Mouse (Mus musculus) liver, embryonic 15.5 days (tissue): ENCODE results near the gene Ptprs. TPM values are rescaled to one million over a fixed set of nuclear protein-coding genes. Genes with fewer than 3 reads are reported as not detected.

Source experiments
- ATAC-seq: fragments of 200-750 bp; cut with Nextera tagmentation; 2 replicates; pipeline ENCODE4 v1.8.0; 2017; ENCODE audit warnings: moderate number of reproducible peaks, mild to moderate bottlenecking, moderate library complexity; ENCODE audit not compliant: insufficient read depth
- H3K27ac ChIP-seq: fragments of 300-500 bp; sonication (generic); replicated peaks from 2 replicates; pipeline ENCODE4 v1.5.1; 2015; ENCODE audit warnings: mild to moderate bottlenecking, inconsistent platforms
- H3K27me3 ChIP-seq: fragments of 300-500 bp; sonication (generic); 2 replicates; pipeline ENCODE4 v1.6.1; 2015; ENCODE audit warnings: mild to moderate bottlenecking, inconsistent platforms
- H3K36me3 ChIP-seq: fragments of 300-500 bp; sonication (generic); replicated peaks from 2 replicates; pipeline ENCODE4 v1.6.1; 2015; ENCODE audit warnings: moderate library complexity, mild to moderate bottlenecking, inconsistent platforms
- H3K4me1 ChIP-seq: fragments of 300-500 bp; sonication (generic); replicated peaks from 2 replicates; pipeline ENCODE4 v1.6.1; 2015; ENCODE audit warnings: inconsistent platforms
- H3K4me2 ChIP-seq: fragments of 300-500 bp; sonication (generic); 2 replicates; pipeline ENCODE4 v1.6.1; 2015; ENCODE audit warnings: moderate library complexity, mild to moderate bottlenecking, inconsistent platforms
- H3K4me3 ChIP-seq: fragments of 300-500 bp; sonication (generic); replicated peaks from 2 replicates; pipeline ENCODE4 v1.5.1; 2015; ENCODE audit warnings: mild to moderate bottlenecking, inconsistent platforms
- H3K9ac ChIP-seq: fragments of 300-500 bp; sonication (generic); 2 replicates; pipeline ENCODE4 v1.6.1; 2015; ENCODE audit warnings: moderate library complexity, mild to moderate bottlenecking, inconsistent platforms
- H3K9me3 ChIP-seq: fragments of 300-500 bp; sonication (generic); replicated peaks from 2 replicates; pipeline ENCODE4 v1.6.1; 2016; ENCODE audit warnings: inconsistent platforms
- WGBS: fragments of 180-500 bp; shearing (Covaris S2); methylation state at CpG from one replicate; pipeline ENCODE4 v1.1.7; 2015; ENCODE audit warnings: mixed read lengths; ENCODE audit not compliant: insufficient replicate concordance; 5-methylcytosine and 5-hydroxymethylcytosine counted together
- polyA plus RNA-seq: library from polyadenylated mRNA; unstranded; fragments of >200 nt; fragmentation: Nextera tagmentation; extraction: Ambion mirVana; gene quantifications from 2 replicates; pipeline ENCODE4 v1.2.1, GENCODE M21; 2015

The Ptprs gene
- polyA plus RNA-seq, 1 experiment from 2014 or later: 5.5 TPM

GRCm38 (mm10) chr17:56467456-56467884 is 8.8 kb downstream of the Ptprs start:
- H3K4me3 ChIP-seq: no peak overlapping the region
- no peaks in the 10 kb centered on the region for H3K9me3 ChIP-seq
- no peak for ATAC-seq
- no peaks in the 10 kb centered on the region for H3K36me3 ChIP-seq
- WGBS: 71% methylated on average over 6 of the region's 7 CpGs
- peaks cover 26% of the 10 kb centered on the region for H3K4me1 ChIP-seq
- peaks cover 51% of the 10 kb centered on the region for H3K27me3 ChIP-seq
- no peak overlapping the region for H3K4me2 ChIP-seq
- H3K9ac ChIP-seq: no peak overlapping the region
- H3K27ac ChIP-seq: no peak overlapping the region

GRCm38 (mm10) chr17:56466747-56467146 is 9.5 kb downstream of the Ptprs start:
- peaks cover 27% of the 10 kb centered on the region for H3K4me1 ChIP-seq
- peaks cover 44% of the 10 kb centered on the region for H3K27me3 ChIP-seq
- 59% methylated on average over 6 of the region's 6 CpGs for WGBS
- no peak for ATAC-seq
- no peaks in the 10 kb centered on the region for H3K9me3 ChIP-seq
- H3K4me3 ChIP-seq: no peak overlapping the region
- H3K27ac ChIP-seq: no peak overlapping the region
- no peak overlapping the region for H3K4me2 ChIP-seq
- H3K36me3 ChIP-seq: no peaks in the 10 kb centered on the region
- no peak overlapping the region for H3K9ac ChIP-seq

- Histone ChIP-seq H3K36me3 (no peaks in the 10 kb centered on the region), H3K9ac (no peak overlapping the region), H3K9me3 (no peaks in the 10 kb centered on the region), H3K4me2 (no peak overlapping the region), H3K4me1 (peaks cover 40% of the 10 kb centered on the region), H3K27ac (no peak overlapping the region), H3K27me3 (peaks cover 24% of the 10 kb centered on the region), H3K4me3 (no peak overlapping the region)
- 58% methylated on average over 7 of the region's 7 CpGs for WGBS
- ATAC-seq: no peak
Measured at GRCm38 (mm10) chr17:56464817-56465216, 11.5 kb downstream of the Ptprs start.

GRCm38 (mm10) chr17:56464345-56464744 is 11.9 kb downstream of the Ptprs start:
- WGBS: 48% methylated on average over 2 of the region's 2 CpGs
- no peak overlapping the region for H3K9ac ChIP-seq
- H3K27ac ChIP-seq: no peak overlapping the region
- peaks cover 35% of the 10 kb centered on the region for H3K4me1 ChIP-seq
- no peak for ATAC-seq
- no peak overlapping the region for H3K4me2 ChIP-seq
- no peaks in the 10 kb centered on the region for H3K9me3 ChIP-seq
- H3K4me3 ChIP-seq: no peak overlapping the region
- H3K27me3 ChIP-seq: peaks cover 20% of the 10 kb centered on the region
- H3K36me3 ChIP-seq: no peaks in the 10 kb centered on the region

GRCm38 (mm10) chr17:56463500-56463899 is 12.8 kb downstream of the Ptprs start:
- Histone ChIP-seq H3K9ac (no peak overlapping the region), H3K4me2 (peak overlapping the region; percentile 92; the same call in 1 of the 2 replicates), H3K4me1 (peaks cover 35% of the 10 kb centered on the region), H3K27ac (no peak overlapping the region), H3K36me3 (no peaks in the 10 kb centered on the region), H3K27me3 (peaks cover 11% of the 10 kb centered on the region; the same call in 1 of the 2 replicates), H3K9me3 (no peaks in the 10 kb centered on the region), H3K4me3 (no peak overlapping the region)
- 58% methylated on average over 1 of the region's 1 CpGs for WGBS
- ATAC-seq: no peak

- Histone ChIP-seq H3K27me3 (peaks cover 10% of the 10 kb centered on the region; the same call in 1 of the 2 replicates), H3K9me3 (no peaks in the 10 kb centered on the region), H3K36me3 (no peaks in the 10 kb centered on the region), H3K4me2 (peak overlapping the region; percentile 92), H3K4me3 (peak overlapping the region; percentile 64), H3K27ac (no peak overlapping the region), H3K9ac (peak overlapping the region; percentile 11; the same call in 1 of the 2 replicates), H3K4me1 (peaks cover 35% of the 10 kb centered on the region)
- ATAC-seq: no peak
- 12% methylated on average over 17 of the region's 17 CpGs for WGBS
Measured at GRCm38 (mm10) chr17:56462835-56463455, 13.3 kb downstream of the Ptprs start.

- peak overlapping the region; percentile 92 for H3K4me2 ChIP-seq
- under 1% methylated on average over 77 of the region's 77 CpGs for whole genome bisulfite sequencing
- H3K27ac ChIP-seq: peak overlapping the region; percentile 79
- peak; percentile 88 for ATAC-seq
- H3K4me1 ChIP-seq: peaks cover 35% of the 10 kb centered on the region
- no peaks in the 10 kb centered on the region for H3K9me3 ChIP-seq
- H3K27me3 ChIP-seq: peaks cover 10% of the 10 kb centered on the region; the same call in 1 of the 2 replicates
- peak overlapping the region; percentile 56 for H3K9ac ChIP-seq
- no peaks in the 10 kb centered on the region for H3K36me3 ChIP-seq
- peak overlapping the region; percentile 64 for H3K4me3 ChIP-seq
Measured at GRCm38 (mm10) chr17:56461771-56462743, 14.2 kb downstream of the Ptprs start.

GRCm38 (mm10) chr17:56460876-56461275 is 15.4 kb downstream of the Ptprs start:
- Histone ChIP-seq H3K4me2 (peak overlapping the region; percentile 92), H3K9ac (peak overlapping the region; percentile 56; the same call in 1 of the 2 replicates), H3K4me3 (peak overlapping the region; percentile 64), H3K36me3 (peaks cover 4% of the 10 kb centered on the region; the same call in 1 of the 2 replicates), H3K4me1 (peaks cover 35% of the 10 kb centered on the region), H3K9me3 (no peaks in the 10 kb centered on the region), H3K27me3 (peaks cover 10% of the 10 kb centered on the region; the same call in 1 of the 2 replicates), H3K27ac (no peak overlapping the region)
- ATAC-seq: no peak
- 33% methylated on average over 6 of the region's 6 CpGs for WGBS

- Histone ChIP-seq H3K9ac (no peak overlapping the region), H3K4me1 (peaks cover 26% of the 10 kb centered on the region), H3K27me3 (no peaks in the 10 kb centered on the region), H3K27ac (no peak overlapping the region), H3K9me3 (no peaks in the 10 kb centered on the region), H3K4me2 (no peak overlapping the region), H3K36me3 (peaks cover 4% of the 10 kb centered on the region; the same call in 1 of the 2 replicates), H3K4me3 (no peak overlapping the region)
- no peak for ATAC-seq
- WGBS: 81% methylated on average over 1 of the region's 1 CpGs
Measured at GRCm38 (mm10) chr17:56457442-56457841, 18.8 kb downstream of the Ptprs start.

GRCm38 (mm10) chr17:56456353-56456752 is 19.9 kb downstream of the Ptprs start:
- 61% methylated on average over 5 of the region's 5 CpGs for WGBS
- no peak for ATAC-seq
- Histone ChIP-seq H3K9me3 (no peaks in the 10 kb centered on the region), H3K36me3 (peaks cover 6% of the 10 kb centered on the region; the same call in 1 of the 2 replicates), H3K4me3 (no peak overlapping the region), H3K27me3 (no peaks in the 10 kb centered on the region), H3K4me2 (no peak overlapping the region), H3K9ac (no peak overlapping the region), H3K27ac (no peak overlapping the region), H3K4me1 (peaks cover 15% of the 10 kb centered on the region)

GRCm38 (mm10) chr17:56453689-56454088 is 22.6 kb downstream of the Ptprs start:
- Histone ChIP-seq H3K4me3 (no peak overlapping the region), H3K4me2 (no peak overlapping the region), H3K9ac (no peak overlapping the region), H3K9me3 (no peaks in the 10 kb centered on the region), H3K4me1 (no peaks in the 10 kb centered on the region), H3K36me3 (peaks cover 13% of the 10 kb centered on the region; the same call in 1 of the 2 replicates), H3K27ac (no peak overlapping the region), H3K27me3 (no peaks in the 10 kb centered on the region)
- ATAC-seq: no peak
- 71% methylated on average over 4 of the region's 4 CpGs for WGBS
